Mouse (Mus musculus): ENCODE results near the gene Zbtb1.
A peak's percentile ranks its signal among the peaks of the same experiment; 100 is the strongest.

The Zbtb1 gene

GRCm38 (mm10) chr12:76369206-76369977 lies 674 bp upstream of the Zbtb1 start, which contains the start of gene Zbtb25:
Gene Zbtb25 (minus strand): TSS chr12:76369602.
- peak; percentile 83 for DNase-seq

- DNase-seq, result peak; percentile 71
Measured at GRCm38 (mm10) chr12:76370831-76371571, 935 bp downstream of the Zbtb1 start.

GRCm38 (mm10) chr12:76372046-76372445 lies 2.0 kb downstream of the Zbtb1 start:
- no peak for DNase-seq

GRCm38 (mm10) chr12:76372881-76373818 lies 3.1 kb downstream of the Zbtb1 start:
- no peak for DNase-seq

GRCm38 (mm10) chr12:76373991-76374390 lies 3.9 kb downstream of the Zbtb1 start:
- DNase-seq, result no peak

- no peak for DNase-seq
Measured at GRCm38 (mm10) chr12:76374911-76375310, 4.8 kb downstream of the Zbtb1 start.

- DNase-seq, result no peak
Measured at GRCm38 (mm10) chr12:76375506-76375905, 5.4 kb downstream of the Zbtb1 start.

- no peak for DNase-seq
Measured at GRCm38 (mm10) chr12:76376649-76377048, 6.6 kb downstream of the Zbtb1 start.

- DNase-seq, result no peak
Measured at GRCm38 (mm10) chr12:76377059-76377458, 7.0 kb downstream of the Zbtb1 start.

- no peak for DNase-seq
Measured at GRCm38 (mm10) chr12:76377726-76378125, 7.7 kb downstream of the Zbtb1 start.

GRCm38 (mm10) chr12:76378556-76378955 lies 8.5 kb downstream of the Zbtb1 start:
- no peak for DNase-seq

- DNase-seq, result no peak
Measured at GRCm38 (mm10) chr12:76380151-76380550, 10.1 kb downstream of the Zbtb1 start.

GRCm38 (mm10) chr12:76385342-76385741 lies 15.3 kb downstream of the Zbtb1 start:
- no peak for DNase-seq

- DNase-seq, result no peak
Measured at GRCm38 (mm10) chr12:76388794-76389193, 18.7 kb downstream of the Zbtb1 start.

- DNase-seq, result no peak
Measured at GRCm38 (mm10) chr12:76391595-76392271, 21.7 kb downstream of the Zbtb1 start.

- DNase-seq, result no peak
Measured at GRCm38 (mm10) chr12:76392979-76393378, 22.9 kb downstream of the Zbtb1 start.

- DNase-seq, result no peak
Measured at GRCm38 (mm10) chr12:76397281-76397680, 27.2 kb downstream of the Zbtb1 start.

- no peak for DNase-seq
Measured at GRCm38 (mm10) chr12:76401674-76402073, 31.6 kb downstream of the Zbtb1 start.

- DNase-seq, result peak; percentile 15
Measured at GRCm38 (mm10) chr12:76402991-76403885, 33.2 kb downstream of the Zbtb1 start.

GRCm38 (mm10) chr12:76403886-76404537 lies 33.9 kb downstream of the Zbtb1 start, which contains the start of gene Hspa2:
Gene Hspa2 (plus strand): TSS chr12:76404176.
- peak; percentile 100 for DNase-seq

GRCm38 (mm10) chr12:76404836-76405182 lies 34.7 kb downstream of the Zbtb1 start:
- peak; percentile 35 for DNase-seq
